Mouse (Mus musculus): Measurements from ENCODE around the gene Pex19.

The Pex19 gene

GRCm38 (mm10) chr1:172126376-172127347 lies at the start of gene Pex19:
Gene Pex19 (plus strand): TSS chr1:172126755.
- peak; percentile 75 for DNase-seq (ENCODE audit: low spot score)

GRCm38 (mm10) chr1:172077981-172078380 lies 48.6 kb upstream of the Pex19 start:
- no peak for DNase-seq (ENCODE audit: low spot score)

- peak; percentile 90 for DNase-seq (ENCODE audit: low spot score)
Measured at GRCm38 (mm10) chr1:172082101-172082898, 44.3 kb upstream of the Pex19 start, which contains the start of the genes Copa and Ncstn. Gene Copa (plus strand): TSS chr1:172082529. Gene Ncstn (minus strand): TSS chr1:172082795.

- no peak for DNase-seq (ENCODE audit: low spot score)
Measured at GRCm38 (mm10) chr1:172082899-172083445, 43.6 kb upstream of the Pex19 start.

GRCm38 (mm10) chr1:172093522-172093921 lies 33.0 kb upstream of the Pex19 start:
- no peak for DNase-seq (ENCODE audit: low spot score)

- no peak for DNase-seq (ENCODE audit: low spot score)
Measured at GRCm38 (mm10) chr1:172094295-172094694, 32.3 kb upstream of the Pex19 start.

GRCm38 (mm10) chr1:172095202-172095601 lies 31.4 kb upstream of the Pex19 start:
- DNase-seq (ENCODE audit: low spot score): no peak

- no peak for DNase-seq (ENCODE audit: low spot score)
Measured at GRCm38 (mm10) chr1:172099325-172100033, 27.1 kb upstream of the Pex19 start.

GRCm38 (mm10) chr1:172103619-172104018 lies 22.9 kb upstream of the Pex19 start:
- DNase-seq (ENCODE audit: low spot score): no peak

GRCm38 (mm10) chr1:172105101-172105500 lies 21.5 kb upstream of the Pex19 start:
- no peak for DNase-seq (ENCODE audit: low spot score)

GRCm38 (mm10) chr1:172107777-172108477 lies 18.6 kb upstream of the Pex19 start:
- no peak for DNase-seq (ENCODE audit: low spot score)

- DNase-seq (ENCODE audit: low spot score): no peak
Measured at GRCm38 (mm10) chr1:172116948-172117347, 9.6 kb upstream of the Pex19 start.

- DNase-seq (ENCODE audit: low spot score): no peak
Measured at GRCm38 (mm10) chr1:172119100-172119499, 7.5 kb upstream of the Pex19 start.

GRCm38 (mm10) chr1:172119720-172120119 lies 6.8 kb upstream of the Pex19 start:
- peak; percentile 53 for DNase-seq (ENCODE audit: low spot score)

GRCm38 (mm10) chr1:172122671-172123070 lies 3.9 kb upstream of the Pex19 start:
- no peak for DNase-seq (ENCODE audit: low spot score)

- no peak for DNase-seq (ENCODE audit: low spot score)
Measured at GRCm38 (mm10) chr1:172124572-172124971, 2.0 kb upstream of the Pex19 start.

- no peak for DNase-seq (ENCODE audit: low spot score)
Measured at GRCm38 (mm10) chr1:172127487-172127886, 932 bp downstream of the Pex19 start.

GRCm38 (mm10) chr1:172128563-172128962 lies 2.0 kb downstream of the Pex19 start:
- no peak for DNase-seq (ENCODE audit: low spot score)

- no peak for DNase-seq (ENCODE audit: low spot score)
Measured at GRCm38 (mm10) chr1:172129108-172129507, 2.6 kb downstream of the Pex19 start.

- no peak for DNase-seq (ENCODE audit: low spot score)
Measured at GRCm38 (mm10) chr1:172129780-172130179, 3.2 kb downstream of the Pex19 start.

GRCm38 (mm10) chr1:172132319-172132718 lies 5.8 kb downstream of the Pex19 start:
- no peak for DNase-seq (ENCODE audit: low spot score)
